Mouse (Mus musculus): Measurements from ENCODE around the gene Adam23.

GRCm38 (mm10) chr1:63459926-63460325 lies 14.2 kb downstream of the Adam23 start:
- TF ChIP-seq CTCF (IDR thresholded peaks at IDR 0.05; ENCODE audit: borderline replicate concordance, control insufficient read depth, extremely low read depth, insufficient read depth, low read length, poor library complexity) (no peak), POLR2A (IDR thresholded peaks at IDR 0.05; ENCODE audit: control insufficient read depth, extremely low read depth, insufficient read depth, low read length, poor library complexity) (no peak)

All from thymus, adult 2 months (tissue).